Mouse (Mus musculus) G1E (cell line): ENCODE measurements around the gene Sorcs1. TPM values are rescaled to one million over a fixed set of nuclear protein-coding genes. Genes with fewer than 3 reads are reported as not detected.

ENCODE experiments used
- ATAC-seq: 2 replicates; pipeline ENCODE4 v1.8.0; 2016; ENCODE audit warnings: mild to moderate bottlenecking; ENCODE audit not compliant: insufficient number of reproducible peaks, poor library complexity, low FRiP score, severe bottlenecking; ENCODE audit errors: extremely low read depth
- DNase-seq: peaks from one replicate; pipeline ENCODE4 v3.0.0; 2012; ENCODE audit warnings: low spot score
- H3K27me3 ChIP-seq: 2 replicates; pipeline ENCODE4 v1.6.1; 2012; ENCODE audit warnings: mild to moderate bottlenecking, low read length, inconsistent platforms; ENCODE audit not compliant: insufficient read depth
- H3K36me3 ChIP-seq: replicated peaks from 2 replicates; pipeline ENCODE3; 2012; ENCODE audit warnings: mild to moderate bottlenecking, inconsistent platforms
- H3K4me1 ChIP-seq: 2 replicates; pipeline ENCODE4 v1.6.1; 2012; ENCODE audit warnings: low read depth, low read length, inconsistent platforms, mixed read lengths; ENCODE audit not compliant: insufficient read depth
- H3K4me3 ChIP-seq: 2 replicates; pipeline ENCODE4 v1.5.1; 2012; ENCODE audit warnings: low read depth, mild to moderate bottlenecking, inconsistent platforms, low read length, moderate library complexity, mixed read lengths
- H3K9me3 ChIP-seq: replicated peaks from 2 replicates; pipeline ENCODE4 v1.6.1; 2012; ENCODE audit warnings: inconsistent platforms
- CTCF ChIP-seq: IDR thresholded peaks from 2 replicates; pipeline ENCODE4 v1.5.1; 2012; ENCODE audit warnings: low read depth, low read length, inconsistent platforms, mixed read lengths
- GATA1 ChIP-seq: IDR thresholded peaks from 2 replicates; pipeline ENCODE4 v1.6.1; 2012; ENCODE audit warnings: borderline replicate concordance, low read length, inconsistent platforms, mixed read lengths
- GATA2 ChIP-seq: IDR thresholded peaks from 2 replicates; pipeline ENCODE4 v1.6.1; 2012; ENCODE audit warnings: low read depth, low read length, inconsistent platforms, borderline replicate concordance
- POLR2AphosphoS5 ChIP-seq: IDR thresholded peaks from 2 replicates; pipeline ENCODE4 v1.6.1; 2012; ENCODE audit warnings: low read depth, low read length, inconsistent platforms; ENCODE audit not compliant: insufficient replicate concordance
- TAL1 ChIP-seq: conservative IDR thresholded peaks from 2 replicates; pipeline ENCODE4 v1.6.1; 2012; ENCODE audit warnings: low read depth, low read length, inconsistent platforms, mixed read lengths
- polyA plus RNA-seq: library from polyadenylated mRNA; stranded (reverse); fragments of >175 nt; gene quantifications from 2 replicates; pipeline ENCODE4 v1.2.3, GENCODE M21; 2012
- total RNA-seq, 2 experiments: library from RNA; stranded (forward) in 1 of 2; stranded (reverse) in 1 of 2; fragments of 200-1000 nt in 1 of 2; fragments of >200 nt in 1 of 2; fragmentation: Nextera tagmentation in 1 of 2; gene quantifications; 2 replicates each; pipeline ENCODE4 v1.2.3; 2014 to 2017

Gene Sorcs1
- total and polyA plus RNA-seq, 3 experiments, result under 0.01 TPM; not detected in 2

GRCm38 (mm10) chr19:50145919-50146318 lies 532.5 kb downstream of the Sorcs1 start:
- Histone ChIP-seq H3K27me3 (no peaks in the 10 kb centered on the region), H3K4me1 (no peaks in the 10 kb centered on the region), H3K9me3 (peaks cover 5% of the 10 kb centered on the region; the same call in 1 of the 2 replicates), H3K4me3 (no peak overlapping the region), H3K36me3 (no peaks in the 10 kb centered on the region)
- DNase-seq, result no peak
- ATAC-seq, result no peak
- no peak for TF ChIP-seq GATA2

DNA sequence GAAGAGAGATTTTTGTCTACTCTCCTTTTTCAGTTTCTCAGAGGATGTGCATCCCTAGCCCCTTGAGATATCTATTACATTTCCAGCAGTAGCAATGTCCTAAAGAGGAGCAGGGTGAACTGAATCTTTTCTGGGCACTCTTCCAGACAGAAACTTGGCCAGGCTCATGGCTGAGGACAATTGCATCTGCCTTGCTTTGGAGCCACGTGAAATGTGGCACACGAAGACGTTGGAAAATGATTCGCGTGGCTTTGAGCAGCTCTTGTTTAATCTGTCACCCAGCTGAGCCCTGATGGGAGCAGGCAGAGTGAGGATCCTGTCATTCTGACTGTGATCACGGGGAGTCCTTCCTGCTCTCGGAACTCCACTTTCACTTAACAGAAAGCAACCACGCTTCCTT lies 536.6 kb downstream of the Sorcs1 start:
- no peak for DNase-seq
- TF ChIP-seq GATA1 (no peak), POLR2AphosphoS5 (no peak), CTCF (no peak), GATA2 (no peak), TAL1 (no peak)
- H3K36me3 ChIP-seq, result no peaks in the 10 kb centered on the region
- H3K27me3 ChIP-seq, result no peaks in the 10 kb centered on the region
- 0 out of 2 replicates have a peak, but pooled peaks cover 3% of the 10 kb centered on the region for H3K9me3 ChIP-seq
- ATAC-seq, result no peak
- no peak overlapping the region for H3K4me3 ChIP-seq
- H3K4me1 ChIP-seq, result no peaks in the 10 kb centered on the region

- no peaks in the 10 kb centered on the region for H3K27me3 ChIP-seq
- H3K9me3 ChIP-seq, result peaks cover 4% of the 10 kb centered on the region; the same call in 1 of the 2 replicates
- no peak overlapping the region for H3K4me3 ChIP-seq
- DNase-seq (no peak), ATAC-seq (no peak)
- TF ChIP-seq CTCF (no peak), TAL1 (no peak), POLR2AphosphoS5 (no peak), GATA2 (no peak), GATA1 (no peak)
- no peaks in the 10 kb centered on the region for H3K36me3 ChIP-seq
- H3K4me1 ChIP-seq, result no peaks in the 10 kb centered on the region
These were observed 543.8 kb downstream of the Sorcs1 start for GRCm38 (mm10) chr19:50134656-50135055.

GRCm38 (mm10) chr19:50105842-50106585 lies 572.4 kb downstream of the Sorcs1 start:
- Histone ChIP-seq H3K4me3 (no peak overlapping the region), H3K4me1 (no peaks in the 10 kb centered on the region), H3K9me3 (no peaks in the 10 kb centered on the region), H3K27me3 (no peaks in the 10 kb centered on the region), H3K36me3 (no peaks in the 10 kb centered on the region)
- no peak for DNase-seq
- TF ChIP-seq TAL1, result no peak
- TF ChIP-seq GATA2, result no peak
- no peak for TF ChIP-seq GATA1
- TF ChIP-seq POLR2AphosphoS5, result no peak
- no peak for TF ChIP-seq CTCF
- no peak for ATAC-seq
